In genomic region chr13:3832450-3832849, GRCm38 (mm10) we compare ENCODE assay signal across 27 mouse cellular contexts. TPM values are rescaled to one million over a fixed set of nuclear protein-coding genes. Genes with fewer than 3 reads are reported as not detected.
DNase-seq lines count a peak whose midpoint lies in the region; ATAC-seq and TF ChIP-seq lines count a peak whose summit lies in the region.
"Had no signal": no experiment of that assay in that cellular context is flagged by ENCODE, and none has a peak within 500 bp of the region (broad histone marks: within the 10 kb centered on the region; RNA-seq: fewer than 3 reads in every experiment).

No protein-coding gene starts in this region.

- ATAC-seq in intestine, embryonic 15.5 days: peak; percentile 36; the same call in 1 of the 2 replicates
- no peak for ATAC-seq in intestine, postnatal 0 days
- ATAC-seq in lung, embryonic 15.5 days (ENCODE audit: borderline replicate concordance, extremely low read depth, low FRiP score, low TSS enrichment): 0 out of 2 replicates have a peak, but pooled peaks have one; percentile 36
- ATAC-seq: forebrain, embryonic 16.5 days; midbrain, embryonic 13.5 days had no signal

- H3K36me3 ChIP-seq in intestine, embryonic 15.5 days: no peaks in the 10 kb centered on the region
- H3K36me3 ChIP-seq in intestine, postnatal 0 days (ENCODE audit: control insufficient read depth, insufficient read depth): no peaks in the 10 kb centered on the region
- no peaks in the 10 kb centered on the region for H3K36me3 ChIP-seq in lung, embryonic 15.5 days
- H3K36me3 ChIP-seq: embryonic facial prominence, embryonic 12.5 days; hindbrain, embryonic 12.5 days; limb, embryonic 12.5 days; liver, embryonic 13.5 days; midbrain, embryonic 13.5 days; neural tube, embryonic 12.5 days had no signal

- 40% methylated on average over 2 of the region's 2 CpGs for WGBS in intestine, embryonic 15.5 days
- WGBS in intestine, postnatal 0 days: 20% methylated on average over 2 of the region's 2 CpGs
- WGBS in lung, embryonic 15.5 days: 43% methylated on average over 2 of the region's 2 CpGs

- H3K9me3 ChIP-seq in intestine, embryonic 15.5 days: no peaks in the 10 kb centered on the region
- H3K9me3 ChIP-seq in intestine, postnatal 0 days (ENCODE audit: control insufficient read depth): no peaks in the 10 kb centered on the region
- H3K9me3 ChIP-seq in lung, embryonic 15.5 days: no peaks in the 10 kb centered on the region
- H3K9me3 ChIP-seq: embryonic facial prominence, embryonic 12.5 days; hindbrain, embryonic 12.5 days; limb, embryonic 12.5 days; liver, embryonic 13.5 days; midbrain, embryonic 13.5 days; neural tube, embryonic 12.5 days had no signal

- TF ChIP-seq CTCF in intestine, postnatal 0 days (IDR thresholded peaks at IDR 0.05; ENCODE audit: low read depth): no peak

- no peak for DNase-seq in lung, postnatal 4 days
- peak; percentile 37 for DNase-seq in lung, postnatal 25 days (ENCODE audit: low spot score)
- no peak for DNase-seq in layer of hippocampus, postnatal 10 days (ENCODE audit: low spot score in 2 of 2)
- no peak for DNase-seq in adipocyte (ENCODE audit: low spot score)
- DNase-seq: cerebellum, adult 18-20 months; heart, postnatal 10 days; kidney, postnatal 4 days; layer of hippocampus, adult 9-11 months; liver, embryonic 13.5 days; right cerebral cortex, adult 18-20 months; thymus, postnatal 36 days had no signal

- H3K27ac ChIP-seq in intestine, embryonic 15.5 days: no peak overlapping the region
- H3K27ac ChIP-seq in intestine, postnatal 0 days (ENCODE audit: low read depth, low read length): no peak overlapping the region
- peak overlapping the region; percentile 66 for H3K27ac ChIP-seq in lung, embryonic 15.5 days
- H3K27ac ChIP-seq: embryonic facial prominence, embryonic 12.5 days; hindbrain, embryonic 12.5 days; limb, embryonic 12.5 days; liver, embryonic 13.5 days; midbrain, embryonic 13.5 days; neural tube, embryonic 12.5 days had no signal

- no peaks in the 10 kb centered on the region for H3K4me1 ChIP-seq in intestine, embryonic 15.5 days (replicated peaks)
- no peaks in the 10 kb centered on the region for H3K4me1 ChIP-seq in intestine, postnatal 0 days (replicated peaks; ENCODE audit: control insufficient read depth, insufficient read depth, low read length)
- H3K4me1 ChIP-seq in lung, embryonic 15.5 days: no peaks in the 10 kb centered on the region
- H3K4me1 ChIP-seq: embryonic facial prominence, embryonic 12.5 days; hindbrain, embryonic 12.5 days; limb, embryonic 12.5 days; liver, embryonic 13.5 days; midbrain, embryonic 13.5 days; neural tube, embryonic 12.5 days had no signal

- H3K9ac ChIP-seq in intestine, embryonic 15.5 days: no peak overlapping the region
- no peak overlapping the region for H3K9ac ChIP-seq in intestine, postnatal 0 days (ENCODE audit: low read depth, low read length)
- no peak overlapping the region for H3K9ac ChIP-seq in lung, embryonic 15.5 days
- H3K9ac ChIP-seq: embryonic facial prominence, embryonic 12.5 days; hindbrain, embryonic 12.5 days; limb, embryonic 12.5 days; liver, embryonic 13.5 days; midbrain, embryonic 13.5 days; neural tube, embryonic 12.5 days had no signal

- H3K27me3 ChIP-seq in intestine, embryonic 15.5 days (replicated peaks): no peaks in the 10 kb centered on the region
- no peaks in the 10 kb centered on the region for H3K27me3 ChIP-seq in intestine, postnatal 0 days (replicated peaks; ENCODE audit: control insufficient read depth, insufficient read depth, low read length)
- no peaks in the 10 kb centered on the region for H3K27me3 ChIP-seq in lung, embryonic 15.5 days
- H3K27me3 ChIP-seq: CH12.LX; embryonic facial prominence, embryonic 12.5 days; hindbrain, embryonic 12.5 days; limb, embryonic 12.5 days; liver, embryonic 13.5 days; midbrain, embryonic 13.5 days; neural tube, embryonic 12.5 days had no signal

- H3K4me2 ChIP-seq in intestine, embryonic 15.5 days (replicated peaks): no peak overlapping the region
- no peak overlapping the region for H3K4me2 ChIP-seq in intestine, postnatal 0 days (replicated peaks; ENCODE audit: low read depth)
- H3K4me2 ChIP-seq in lung, embryonic 15.5 days: no peak overlapping the region
- H3K4me2 ChIP-seq: embryonic facial prominence, embryonic 12.5 days; heart, embryonic 11.5 days; hindbrain, embryonic 12.5 days; limb, embryonic 12.5 days; liver, embryonic 13.5 days; midbrain, embryonic 13.5 days; neural tube, embryonic 12.5 days had no signal

- no peak overlapping the region for H3K4me3 ChIP-seq in intestine, embryonic 15.5 days (replicated peaks)
- H3K4me3 ChIP-seq in intestine, postnatal 0 days (ENCODE audit: low read depth, low read length): no peak overlapping the region
- no peak overlapping the region for H3K4me3 ChIP-seq in lung, embryonic 15.5 days
- H3K4me3 ChIP-seq: embryonic facial prominence, embryonic 12.5 days; hindbrain, embryonic 12.5 days; limb, embryonic 12.5 days; liver, embryonic 13.5 days; midbrain, embryonic 13.5 days; neural tube, embryonic 12.5 days had no signal

RNA-seq across cellular contexts. Expression of gene Calm4, which starts 5.1 kb away (rescaled TPM):
- polyA plus RNA-seq in intestine, embryonic 15.5 days (2015; fragmentation: Nextera tagmentation; extraction: Ambion mirVana): not detected in 2 replicates
- not detected in 2 replicates for polyA plus RNA-seq in intestine, postnatal 0 days (2015; fragmentation: Nextera tagmentation; extraction: Ambion mirVana)
- not detected in 2 replicates for polyA plus RNA-seq in lung, embryonic 15.5 days (2015; fragmentation: Nextera tagmentation; extraction: Ambion mirVana)
- total RNA-seq in layer of hippocampus, postnatal 10 days (2021): not detected
- total RNA-seq: adrenal gland, postnatal 4 days; CH12.LX; heart, postnatal 10 days; left cerebral cortex, adult 8-10 months; MEL had no signal
- polyA plus RNA-seq: forebrain, embryonic 16.5 days; heart, embryonic 11.5 days; hindbrain, embryonic 12.5 days; limb, embryonic 12.5 days; liver, embryonic 13.5 days; midbrain, embryonic 13.5 days; neural tube, embryonic 12.5 days had no signal

RNA-seq across cellular contexts. Expression of gene Calm5, which starts 21.5 kb away (rescaled TPM):
- not detected in 2 replicates for polyA plus RNA-seq in intestine, embryonic 15.5 days (2015; fragmentation: Nextera tagmentation; extraction: Ambion mirVana)
- not detected in 2 replicates for polyA plus RNA-seq in intestine, postnatal 0 days (2015; fragmentation: Nextera tagmentation; extraction: Ambion mirVana)
- not detected in 2 replicates for polyA plus RNA-seq in lung, embryonic 15.5 days (2015; fragmentation: Nextera tagmentation; extraction: Ambion mirVana)
- not detected for total RNA-seq in layer of hippocampus, postnatal 10 days (2021)
- total RNA-seq: adrenal gland, postnatal 4 days; CH12.LX; gastrocnemius, postnatal 4 days; heart, postnatal 10 days; left cerebral cortex, adult 8-10 months; MEL had no signal
- polyA plus RNA-seq: embryonic facial prominence, embryonic 12.5 days; forebrain, embryonic 16.5 days; heart, embryonic 11.5 days; hindbrain, embryonic 12.5 days; limb, embryonic 12.5 days; liver, embryonic 13.5 days; midbrain, embryonic 13.5 days; neural tube, embryonic 12.5 days had no signal

RNA-seq across cellular contexts. Expression of gene Calml3, which starts 28.3 kb away (rescaled TPM):
- not detected in 2 replicates for polyA plus RNA-seq in intestine, embryonic 15.5 days (2015; fragmentation: Nextera tagmentation; extraction: Ambion mirVana)
- not detected in 2 replicates for polyA plus RNA-seq in intestine, postnatal 0 days (2015; fragmentation: Nextera tagmentation; extraction: Ambion mirVana)
- polyA plus RNA-seq in lung, embryonic 15.5 days (2015; fragmentation: Nextera tagmentation; extraction: Ambion mirVana): 0.10 TPM in 1 of 2 replicates, not detected in the other
- total RNA-seq in layer of hippocampus, postnatal 10 days (2021): not detected
- total RNA-seq: adrenal gland, postnatal 4 days; CH12.LX; gastrocnemius, adult 18-20 months; heart, postnatal 10 days; MEL had no signal
- polyA plus RNA-seq: forebrain, embryonic 16.5 days; hindbrain, embryonic 12.5 days; liver, embryonic 13.5 days; midbrain, embryonic 13.5 days; neural tube, embryonic 12.5 days had no signal
